ENCODE assay signal across 8 mouse cellular contexts in the genomic region with DNA sequence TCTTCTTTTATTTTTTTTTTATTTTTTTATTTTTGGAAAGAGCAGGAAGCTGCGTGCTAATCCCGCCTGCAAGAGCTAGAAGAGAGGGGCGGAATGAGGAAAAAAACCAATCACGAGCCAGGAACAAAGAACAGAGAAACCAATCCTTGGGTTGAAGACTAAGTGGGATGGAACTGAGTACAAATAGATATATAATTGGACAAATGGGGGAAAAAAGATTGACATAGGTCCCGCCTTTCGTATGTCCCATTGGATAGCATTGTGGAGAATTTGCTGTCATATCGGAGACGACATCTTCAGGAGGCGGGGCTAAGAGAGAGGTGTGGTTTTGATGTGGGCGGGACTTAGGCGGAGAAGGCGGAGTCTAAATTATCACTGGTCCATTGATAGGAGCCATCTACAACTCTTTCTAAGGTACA. TPM values are rescaled to one million over a fixed set of nuclear protein-coding genes. Genes with fewer than 3 reads are reported as not detected.
DNase-seq lines count a peak whose midpoint lies in the region; ATAC-seq and TF ChIP-seq lines count a peak whose summit lies in the region.

No protein-coding gene starts in this region.

- intact Hi-C loops in heart, postnatal 36 days (cut with DNase I), result loop anchor here (5.0 kb wide), 2 partner anchors 130 kb away; a partner anchor contains a TSS

- peaks cover 0 to 8% of the 10 kb centered on the region in 2 experiments; a peak in 3 of 4 replicates for H3K4me1 ChIP-seq in ES-E14 (ENCODE audit: control insufficient read depth in 2 of 2, insufficient read depth in 2 of 2, low read length in 2 of 2, poor library complexity in 1 of 2)
- H3K4me1 ChIP-seq in forebrain, embryonic 16.5 days (replicated peaks; ENCODE audit: control insufficient read depth, insufficient read depth, low read length), result peaks cover 30% of the 10 kb centered on the region
- peaks cover 11% of the 10 kb centered on the region for H3K4me1 ChIP-seq in lung, embryonic 14.5 days (ENCODE audit: insufficient read depth)
- peaks cover 9% of the 10 kb centered on the region for H3K4me1 ChIP-seq in olfactory bulb, adult 2 months (ENCODE audit: control insufficient read depth, insufficient read depth, low read length)
- peaks cover 19% of the 10 kb centered on the region for H3K4me1 ChIP-seq in thymus, adult 2 months (replicated peaks; ENCODE audit: control insufficient read depth, insufficient read depth, low read length)

- peak overlapping the region; percentile 41 for H3K4me2 ChIP-seq in forebrain, embryonic 16.5 days (ENCODE audit: low read length)
- H3K4me2 ChIP-seq in lung, embryonic 14.5 days, result peak overlapping the region; percentile 52

- in situ Hi-C loops in ES-E14 (cut with MboI; ENCODE audit: low sequenced_read_pairs in 2 of 2, unreplicated experiment in 2 of 2), result no loop called here

- TF ChIP-seq POLR2A in olfactory bulb, adult 2 months (IDR thresholded peaks at IDR 0.05; ENCODE audit: insufficient read depth, low read depth, low read length), result no peak
- no peak for TF ChIP-seq POLR2A in thymus, adult 2 months (IDR thresholded peaks at IDR 0.05; ENCODE audit: control insufficient read depth, extremely low read depth, insufficient read depth, low read length, poor library complexity)

- H3K36me3 ChIP-seq in ES-E14 (ENCODE audit: control insufficient read depth, insufficient read depth, low read length, poor library complexity, severe bottlenecking), result peaks cover 6% of the 10 kb centered on the region; the same call in 1 of the 2 replicates
- no peaks in the 10 kb centered on the region; the same call in none of the 2 replicates for H3K36me3 ChIP-seq in forebrain, embryonic 16.5 days (ENCODE audit: control insufficient read depth, insufficient read depth)
- no peaks in the 10 kb centered on the region for H3K36me3 ChIP-seq in lung, embryonic 14.5 days (ENCODE audit: insufficient read depth)
- no peaks in the 10 kb centered on the region for H3K36me3 ChIP-seq in thymus, adult 2 months (ENCODE audit: control insufficient read depth, insufficient read depth, low read length)

- H3K9me3 ChIP-seq in ES-E14 (ENCODE audit: control insufficient read depth, insufficient read depth, low read depth, low read length), result no peaks in the 10 kb centered on the region
- H3K9me3 ChIP-seq in forebrain, embryonic 16.5 days (ENCODE audit: control insufficient read depth, low read length), result no peaks in the 10 kb centered on the region
- no peaks in the 10 kb centered on the region for H3K9me3 ChIP-seq in lung, embryonic 14.5 days (ENCODE audit: low read depth, low read length)

- TF ChIP-seq CTCF in layer of hippocampus, adult 2 months (conservative IDR thresholded peaks at IDR 0.05), result no peak
- no peak for TF ChIP-seq CTCF in lung, embryonic 14.5 days (IDR thresholded peaks at IDR 0.05; ENCODE audit: low read depth)
- no peak for TF ChIP-seq CTCF in olfactory bulb, adult 2 months (IDR thresholded peaks at IDR 0.05; ENCODE audit: insufficient read depth, low read depth, low read length)
- TF ChIP-seq CTCF in thymus, adult 2 months (IDR thresholded peaks at IDR 0.05; ENCODE audit: borderline replicate concordance, control insufficient read depth, extremely low read depth, insufficient read depth, low read length, poor library complexity), result no peak

- H3K9ac ChIP-seq in ES-E14 (ENCODE audit: insufficient read depth, low read depth, low read length, poor library complexity, severe bottlenecking), result no peak overlapping the region
- H3K9ac ChIP-seq in forebrain, embryonic 16.5 days (replicated peaks; ENCODE audit: low read depth, low read length), result 0 out of 2 replicates have a peak overlapping the region, but pooled peaks have one; percentile 32
- no peak overlapping the region for H3K9ac ChIP-seq in lung, embryonic 14.5 days

- peak overlapping the region; percentile 69 to 88 for H3K4me3 ChIP-seq in ES-E14 (ENCODE audit: insufficient read depth in 1 of 2, low read depth in 1 of 2, low read length in 2 of 2, poor library complexity in 1 of 2, severe bottlenecking in 1 of 2)
- peak overlapping the region; percentile 67 for H3K4me3 ChIP-seq in forebrain, embryonic 16.5 days (replicated peaks; ENCODE audit: low read length)
- H3K4me3 ChIP-seq in layer of hippocampus, adult 2 months, result peak overlapping the region; percentile 71
- peak overlapping the region; percentile 83 for H3K4me3 ChIP-seq in lung, embryonic 14.5 days (ENCODE audit: low read depth, low read length)
- peak overlapping the region; percentile 24 for H3K4me3 ChIP-seq in olfactory bulb, adult 2 months (ENCODE audit: insufficient read depth, low read depth, low read length)
- H3K4me3 ChIP-seq in thymus, adult 2 months (ENCODE audit: control insufficient read depth, insufficient read depth, low read length), result peak overlapping the region; percentile 21; the same call in 1 of the 2 replicates

- WGBS in forebrain, embryonic 16.5 days, result under 1% methylated on average over 12 of the region's 12 CpGs
- WGBS in lung, embryonic 14.5 days, result under 1% methylated on average over 12 of the region's 12 CpGs
- under 1% methylated on average over 12 of the region's 12 CpGs for WGBS in olfactory bulb, adult 2 months
- WGBS in thymus, adult 2 months, result under 1% methylated on average over 12 of the region's 12 CpGs

- DNase-seq in ES-E14 (ENCODE audit: low read depth, low spot score), result peak; percentile 92
- peak; percentile 92 to 96 for DNase-seq in cerebellum, adult 18-20 months
- DNase-seq in heart, postnatal 36 days, result peak; percentile 84 to 89
- peak; percentile 86 to 96 for DNase-seq in layer of hippocampus, adult 2 months (ENCODE audit: low spot score in 2 of 2)
- DNase-seq in lung, embryonic 14.5 days, result peak; percentile 96
- peak; percentile 90 for DNase-seq in thymus, adult 2 months

- H3K27me3 ChIP-seq in forebrain, embryonic 16.5 days (replicated peaks; ENCODE audit: control insufficient read depth, insufficient read depth, low read length), result no peaks in the 10 kb centered on the region
- H3K27me3 ChIP-seq in lung, embryonic 14.5 days (ENCODE audit: insufficient read depth, low read length), result no peaks in the 10 kb centered on the region
- H3K27me3 ChIP-seq in thymus, adult 2 months (ENCODE audit: control insufficient read depth, insufficient read depth, low read length), result no peaks in the 10 kb centered on the region

- ATAC-seq in forebrain, embryonic 16.5 days, result peak; percentile 94
- peak; percentile 91 for ATAC-seq in lung, embryonic 14.5 days (ENCODE audit: insufficient read depth)

- no peak overlapping the region for H3K27ac ChIP-seq in ES-E14 (ENCODE audit: insufficient read depth, low read depth, low read length, poor library complexity, severe bottlenecking)
- H3K27ac ChIP-seq in forebrain, embryonic 16.5 days (ENCODE audit: low read length), result peak overlapping the region; percentile 85
- H3K27ac ChIP-seq in layer of hippocampus, adult 2 months, result peak overlapping the region; percentile 92
- no peak overlapping the region for H3K27ac ChIP-seq in lung, embryonic 14.5 days (ENCODE audit: low read depth)
- peak overlapping the region; percentile 56; the same call in 1 of the 2 replicates for H3K27ac ChIP-seq in olfactory bulb, adult 2 months (ENCODE audit: insufficient read depth, low read depth, low read length)
- no peak overlapping the region for H3K27ac ChIP-seq in thymus, adult 2 months (ENCODE audit: control insufficient read depth, insufficient read depth, low read length)

TF ChIP-seq in ES-E14, 5 proteins besides CTCF, POLR2A, EP300 and RAD21:
- TF ChIP-seq ZNF384 (IDR thresholded peaks at IDR 0.05; ENCODE audit: low read depth, low read length) (peak; percentile 57; the same call in 1 of the 2 replicates), MAFK (IDR thresholded peaks at IDR 0.05; ENCODE audit: insufficient read depth, low read depth, low read length) (no peak)

RNA-seq across cellular contexts. Expression of a gene that starts 0.6 kb away (rescaled TPM):
- 20.9 and 24.7 TPM in 2 replicates for total RNA-seq in ES-E14 (2012; rRNA removed)
- 31.2 and 33.6 TPM in 2 replicates for polyA plus RNA-seq in forebrain, embryonic 16.5 days (2015; fragmentation: Nextera tagmentation; extraction: Ambion mirVana)
- 10 to 100 TPM; 11.4 to 11.9 TPM for total RNA-seq in heart, postnatal 36 days (2021)
- 10 to 100 TPM; 39.3 to 43.0 TPM for total RNA-seq in layer of hippocampus, adult 2 months (2021)
- polyA plus RNA-seq in lung, embryonic 14.5 days (2014; fragmentation: Nextera tagmentation; extraction: Ambion mirVana), result 14.5 and 15.9 TPM in 2 replicates
- not detected in 2 replicates for polyA plus RNA-seq in olfactory bulb, adult 2 months (2012; ENCODE audit: insufficient read depth, insufficient read length, low replicate concordance, missing spikeins)
- polyA plus RNA-seq in thymus, adult 2 months (2012; rRNA removed), result 46.7 and 52.6 TPM in 2 replicates

RNA-seq across cellular contexts. Expression of a gene that starts 53.8 kb away (rescaled TPM):
- total RNA-seq in ES-E14 (2012; rRNA removed), result 33.3 and 35.7 TPM in 2 replicates
- polyA plus RNA-seq in forebrain, embryonic 16.5 days (2015; fragmentation: Nextera tagmentation; extraction: Ambion mirVana), result 35.6 and 39.5 TPM in 2 replicates
- 10 to 100 TPM; 13.9 to 15.7 TPM for total RNA-seq in heart, postnatal 36 days (2021)
- 10 to 100 TPM; 20.0 to 20.7 TPM for total RNA-seq in layer of hippocampus, adult 2 months (2021)
- polyA plus RNA-seq in lung, embryonic 14.5 days (2014; fragmentation: Nextera tagmentation; extraction: Ambion mirVana), result 42.4 and 48.0 TPM in 2 replicates
- polyA plus RNA-seq in olfactory bulb, adult 2 months (2012; ENCODE audit: insufficient read depth, insufficient read length, low replicate concordance, missing spikeins), result not detected in 2 replicates
- 75.6 and 78.7 TPM in 2 replicates for polyA plus RNA-seq in thymus, adult 2 months (2012; rRNA removed)

Comparison
In these comparisons a context has a peak if more than half of its experiments do, and no peak if none do; other contexts are left out.
1. H3K27ac ChIP-seq: peak in forebrain, embryonic 16.5 days (single experiment), layer of hippocampus, adult 2 months (single experiment) and olfactory bulb, adult 2 months (single experiment); none in ES-E14 (single experiment), lung, embryonic 14.5 days (single experiment) and thymus, adult 2 months (single experiment).
2. H3K4me3 ChIP-seq: peak in every context shown above with its lines; median percentile 83 in lung, embryonic 14.5 days; 78 in ES-E14; 71 in layer of hippocampus, adult 2 months; 67 in forebrain, embryonic 16.5 days; 24 in olfactory bulb, adult 2 months; 21 in thymus, adult 2 months.
3. RNA of a gene that starts 0.6 kb away (polyA plus RNA-seq): 46.7 to 52.6 TPM in thymus, adult 2 months, 31.2 to 33.6 TPM in forebrain, embryonic 16.5 days and 14.5 to 15.9 TPM in lung, embryonic 14.5 days; not detected in olfactory bulb, adult 2 months; every median in the first group is over 10 times any median in the second.
4. RNA of a gene that starts 53.8 kb away (polyA plus RNA-seq): 75.6 to 78.7 TPM in thymus, adult 2 months, 42.4 to 48.0 TPM in lung, embryonic 14.5 days and 35.6 to 39.5 TPM in forebrain, embryonic 16.5 days; not detected in olfactory bulb, adult 2 months; every median in the first group is over 10 times any median in the second.
5. Peak in every context shown above with its lines, with median percentiles within 50 percentile points of each other: DNase-seq.